Mouse (Mus musculus) hindbrain, postnatal 0 days (tissue): ENCODE results near the gene Slc25a48. TPM values are rescaled to one million over a fixed set of nuclear protein-coding genes. Genes with fewer than 3 reads are reported as not detected.

ENCODE experiments used
- ATAC-seq: fragments of 200-750 bp; cut with Nextera tagmentation; 2 replicates; pipeline ENCODE4 v1.8.0; 2017; ENCODE audit warnings: mild to moderate bottlenecking, moderate TSS enrichment, moderate library complexity
- DNase-seq: peaks from one replicate; pipeline ENCODE4 v3.0.0-alpha.2; 2015; ENCODE audit warnings: low spot score
- H3K27ac ChIP-seq: fragments of 300-500 bp; sonication (generic); 2 replicates; pipeline ENCODE4 v1.5.1; 2014; ENCODE audit warnings: mild to moderate bottlenecking
- H3K27me3 ChIP-seq: fragments of 300-500 bp; sonication (generic); 2 replicates; pipeline ENCODE4 v1.6.1; 2014; ENCODE audit warnings: low read length, mixed read lengths; ENCODE audit not compliant: insufficient read depth
- H3K36me3 ChIP-seq: fragments of 300-500 bp; sonication (generic); 2 replicates; pipeline ENCODE4 v1.6.1; 2014; ENCODE audit warnings: low read length, mixed read lengths; ENCODE audit not compliant: insufficient read depth
- H3K4me1 ChIP-seq: fragments of 300-500 bp; sonication (generic); 2 replicates; pipeline ENCODE4 v1.6.1; 2014; ENCODE audit warnings: antibody characterized with exemption, low read length, mixed read lengths; ENCODE audit not compliant: insufficient read depth
- H3K4me2 ChIP-seq: fragments of 300-500 bp; sonication (generic); 2 replicates; pipeline ENCODE4 v1.6.1; 2014; ENCODE audit warnings: low read depth, mild to moderate bottlenecking, low read length, moderate library complexity, mixed read lengths
- H3K4me3 ChIP-seq: fragments of 300-500 bp; sonication (generic); 2 replicates; pipeline ENCODE4 v1.5.1; 2014; ENCODE audit warnings: low read length
- H3K9ac ChIP-seq: fragments of 300-500 bp; sonication (generic); replicated peaks from 2 replicates; pipeline ENCODE4 v1.6.1; 2014; ENCODE audit warnings: mild to moderate bottlenecking, low read length, moderate library complexity, mixed read lengths
- H3K9me3 ChIP-seq: fragments of 300-500 bp; sonication (generic); 2 replicates; pipeline ENCODE4 v1.6.1; 2016; ENCODE audit warnings: low read length, mixed read lengths
- CTCF ChIP-seq: IDR thresholded peaks from 2 replicates; pipeline ENCODE4 v1.5.1; 2016; ENCODE audit warnings: antibody characterized with exemption, control low read depth, low read depth
- WGBS: fragments of 180-500 bp; shearing (Covaris S2); extraction: QIAGEN DNeasy Blood & Tissue Kit; methylation state at CpG from one replicate; pipeline ENCODE4 v1.1.7; 2014; 5-methylcytosine and 5-hydroxymethylcytosine counted together
- polyA plus RNA-seq: library from polyadenylated mRNA; unstranded; fragments of >200 nt; fragmentation: Nextera tagmentation; extraction: Ambion mirVana; gene quantifications from 2 replicates; pipeline ENCODE4 v1.2.1, GENCODE M21; 2015
- total RNA-seq: library from RNA; depleted of rRNA; stranded (reverse); fragments of >200 nt; gene quantifications from 2 replicates; pipeline ENCODE4 v1.2.3, GENCODE M21; 2014

The Slc25a48 gene
- total and polyA plus RNA-seq, 2 experiments from 2014 or later: not detected

DNA sequence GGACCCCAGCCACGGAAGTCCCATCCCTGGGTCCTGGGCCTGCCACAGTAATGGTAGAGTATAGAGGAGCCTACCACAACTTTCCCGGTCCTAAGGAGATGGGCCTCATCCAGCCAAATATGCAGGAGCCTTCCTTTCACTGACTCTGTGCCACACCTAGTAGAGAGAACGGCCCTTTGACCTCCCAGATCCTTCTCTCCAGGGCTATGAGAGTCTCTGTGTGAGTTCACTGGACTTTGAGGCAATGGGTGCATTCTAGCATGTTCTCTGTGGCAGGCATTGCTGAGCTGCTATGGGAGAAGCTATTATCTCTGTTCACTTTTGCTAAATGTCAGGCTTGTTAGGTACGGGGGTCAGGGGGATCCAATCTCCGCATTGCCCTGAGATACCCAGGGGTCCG, 25.6 kb downstream of the Slc25a48 start:
- no peak overlapping the region for H3K4me2 ChIP-seq
- H3K4me3 ChIP-seq: no peak overlapping the region
- H3K27me3 ChIP-seq: no peaks in the 10 kb centered on the region; the same call in 1 of the 2 replicates
- no peaks in the 10 kb centered on the region for H3K36me3 ChIP-seq
- DNase-seq (no peak), ATAC-seq (peak; percentile 24; the same call in 1 of the 2 replicates)
- TF ChIP-seq CTCF: no peak
- 74% methylated on average over 6 of the region's 6 CpGs for WGBS
- H3K27ac ChIP-seq: no peak overlapping the region
- H3K4me1 ChIP-seq: no peaks in the 10 kb centered on the region
- H3K9me3 ChIP-seq: 0 out of 2 replicates have a peak, but pooled peaks cover 2% of the 10 kb centered on the region
- no peak overlapping the region for H3K9ac ChIP-seq

DNA sequence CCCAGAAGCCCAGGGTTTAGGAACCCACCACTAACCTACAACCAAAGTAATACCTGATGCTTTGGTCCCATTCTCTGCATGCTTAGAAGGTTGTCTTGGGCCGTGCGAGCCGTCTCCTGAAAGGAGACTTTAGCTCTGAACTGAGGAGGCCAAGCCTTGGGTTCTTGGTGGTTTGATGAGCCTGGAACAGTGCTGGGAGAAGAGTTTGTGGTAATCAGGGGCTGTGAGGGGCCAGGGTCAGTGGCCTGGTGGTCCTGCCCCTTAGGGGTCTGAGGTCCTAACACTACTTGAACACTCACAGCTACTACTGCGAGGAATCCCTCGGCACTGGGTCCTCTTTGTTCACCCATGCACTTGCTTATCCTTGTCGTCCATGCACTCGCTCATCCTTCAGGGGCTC, 29.6 kb downstream of the Slc25a48 start:
- no peaks in the 10 kb centered on the region; the same call in 1 of the 2 replicates for H3K27me3 ChIP-seq
- no peak for TF ChIP-seq CTCF
- 0 out of 2 replicates have a peak, but pooled peaks cover 2% of the 10 kb centered on the region for H3K9me3 ChIP-seq
- H3K4me1 ChIP-seq: no peaks in the 10 kb centered on the region
- no peak overlapping the region for H3K4me3 ChIP-seq
- DNase-seq (no peak), ATAC-seq (no peak)
- no peak overlapping the region for H3K4me2 ChIP-seq
- WGBS: 93% methylated on average over 7 of the region's 7 CpGs
- H3K27ac ChIP-seq: no peak overlapping the region
- H3K36me3 ChIP-seq: no peaks in the 10 kb centered on the region
- H3K9ac ChIP-seq: no peak overlapping the region

DNA sequence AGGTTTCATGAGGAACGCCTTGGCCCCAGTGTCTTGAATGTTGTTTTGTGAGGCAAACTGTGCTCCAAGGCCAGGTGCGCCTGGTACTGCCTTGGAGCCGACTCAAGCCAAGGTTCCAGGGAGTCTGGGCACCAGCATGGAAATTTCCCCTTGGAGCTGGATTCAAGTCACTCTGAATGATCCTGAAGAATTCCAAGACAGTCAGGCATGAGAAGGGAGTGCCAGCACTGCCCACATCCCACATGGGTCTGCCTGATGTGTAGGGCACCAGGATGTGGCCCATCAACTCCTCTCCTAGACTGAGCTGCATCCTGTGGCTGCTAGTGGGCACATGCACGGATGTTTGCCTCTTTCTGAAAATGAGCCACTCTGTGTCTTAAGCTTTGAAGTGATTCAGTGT, 30.4 kb downstream of the Slc25a48 start:
- Histone ChIP-seq H3K4me1 (no peaks in the 10 kb centered on the region), H3K9me3 (0 out of 2 replicates have a peak, but pooled peaks cover 2% of the 10 kb centered on the region), H3K9ac (no peak overlapping the region), H3K36me3 (no peaks in the 10 kb centered on the region), H3K4me3 (no peak overlapping the region), H3K4me2 (no peak overlapping the region), H3K27me3 (no peaks in the 10 kb centered on the region; the same call in 1 of the 2 replicates), H3K27ac (no peak overlapping the region)
- ATAC-seq: no peak
- no peak for TF ChIP-seq CTCF
- DNase-seq: no peak
- 89% methylated on average over 4 of the region's 4 CpGs for WGBS

DNA sequence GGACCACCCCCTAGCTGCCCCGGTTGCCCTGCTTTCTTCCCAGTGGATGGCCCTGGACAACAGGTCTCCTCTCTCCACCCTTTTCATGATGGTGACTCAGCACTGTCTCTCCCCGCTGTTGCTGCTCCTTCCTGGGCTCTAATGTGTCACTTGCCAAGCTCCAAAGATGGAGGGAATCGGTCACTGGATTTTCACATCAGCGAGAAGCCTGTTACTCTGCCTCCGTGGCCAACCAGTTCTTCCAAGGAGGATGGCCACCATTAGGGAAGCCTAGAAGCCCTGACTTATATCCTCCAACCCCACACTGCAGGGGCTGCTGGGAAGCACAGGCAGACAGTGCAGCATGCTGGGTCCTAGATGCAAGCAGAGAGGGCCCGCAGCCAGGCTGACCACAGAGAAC, 33.1 kb downstream of the Slc25a48 start:
- TF ChIP-seq CTCF: no peak
- H3K4me2 ChIP-seq: no peak overlapping the region
- 83% methylated on average over 6 of the region's 6 CpGs for WGBS

DNA sequence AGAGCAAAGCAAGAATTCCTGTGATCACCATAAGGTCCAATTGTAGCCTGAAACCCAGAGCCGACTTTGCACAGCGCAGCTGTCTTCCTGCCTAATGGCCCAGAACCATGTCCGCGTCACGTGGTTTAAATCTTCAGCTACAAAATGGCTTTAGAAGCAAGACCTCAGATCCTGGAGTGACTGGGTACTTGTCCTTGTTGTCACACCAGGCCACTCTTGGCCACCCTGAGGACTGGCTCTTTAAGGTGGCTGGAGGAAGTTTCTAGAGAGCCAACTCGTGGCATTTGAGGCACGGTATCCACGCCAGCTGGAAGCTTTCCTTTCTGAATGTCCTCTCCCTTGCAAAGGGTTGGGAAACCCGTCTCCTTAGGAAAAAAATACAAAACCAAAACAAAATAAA, 33.8 kb downstream of the Slc25a48 start:
- H3K27me3 ChIP-seq: no peaks in the 10 kb centered on the region; the same call in 1 of the 2 replicates
- ATAC-seq: no peak
- no peak overlapping the region for H3K4me2 ChIP-seq
- DNase-seq: peak; percentile 48
- no peaks in the 10 kb centered on the region for H3K36me3 ChIP-seq
- WGBS: 50% methylated on average over 9 of the region's 9 CpGs
- H3K9ac ChIP-seq: no peak overlapping the region
- no peak overlapping the region for H3K4me3 ChIP-seq
- H3K4me1 ChIP-seq: no peaks in the 10 kb centered on the region
- no peak overlapping the region for H3K27ac ChIP-seq
- no peak for TF ChIP-seq CTCF
- H3K9me3 ChIP-seq: no peaks in the 10 kb centered on the region

More for the DNA sequence above, 33.1 kb downstream of the Slc25a48 start:
- no peaks in the 10 kb centered on the region for H3K36me3 ChIP-seq
- 0 out of 2 replicates have a peak, but pooled peaks cover 2% of the 10 kb centered on the region for H3K9me3 ChIP-seq
- no peak overlapping the region for H3K9ac ChIP-seq
- no peak overlapping the region for H3K27ac ChIP-seq
- no peak overlapping the region for H3K4me3 ChIP-seq
- ATAC-seq (no peak), DNase-seq (no peak)
- H3K4me1 ChIP-seq: no peaks in the 10 kb centered on the region
- no peaks in the 10 kb centered on the region; the same call in 1 of the 2 replicates for H3K27me3 ChIP-seq

DNA sequence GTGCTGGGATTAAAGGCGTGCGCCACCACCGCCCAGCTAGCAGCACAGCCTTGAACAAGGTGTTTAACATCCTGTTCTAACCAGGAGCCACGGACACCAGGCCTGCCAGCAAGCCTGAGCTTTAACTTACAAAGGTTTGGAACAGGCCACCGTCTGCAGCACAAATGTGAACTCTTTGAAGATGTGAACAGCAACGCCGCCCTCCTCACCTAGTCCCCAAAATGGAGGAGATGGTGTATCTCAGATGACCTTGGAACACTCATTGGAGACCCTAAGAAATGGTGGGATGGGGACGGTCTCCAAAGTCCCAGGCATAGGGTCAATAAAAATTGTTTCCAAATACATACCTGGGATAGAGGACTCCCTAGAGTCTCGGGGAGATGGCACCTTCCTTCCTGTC, 34.5 kb downstream of the Slc25a48 start:
- Histone ChIP-seq H3K9me3 (no peaks in the 10 kb centered on the region), H3K27ac (no peak overlapping the region), H3K27me3 (no peaks in the 10 kb centered on the region; the same call in 1 of the 2 replicates), H3K4me2 (no peak overlapping the region), H3K36me3 (no peaks in the 10 kb centered on the region), H3K9ac (no peak overlapping the region), H3K4me1 (no peaks in the 10 kb centered on the region), H3K4me3 (no peak overlapping the region)
- ATAC-seq (no peak), DNase-seq (no peak)
- no peak for TF ChIP-seq CTCF
- 93% methylated on average over 9 of the region's 9 CpGs for WGBS

DNA sequence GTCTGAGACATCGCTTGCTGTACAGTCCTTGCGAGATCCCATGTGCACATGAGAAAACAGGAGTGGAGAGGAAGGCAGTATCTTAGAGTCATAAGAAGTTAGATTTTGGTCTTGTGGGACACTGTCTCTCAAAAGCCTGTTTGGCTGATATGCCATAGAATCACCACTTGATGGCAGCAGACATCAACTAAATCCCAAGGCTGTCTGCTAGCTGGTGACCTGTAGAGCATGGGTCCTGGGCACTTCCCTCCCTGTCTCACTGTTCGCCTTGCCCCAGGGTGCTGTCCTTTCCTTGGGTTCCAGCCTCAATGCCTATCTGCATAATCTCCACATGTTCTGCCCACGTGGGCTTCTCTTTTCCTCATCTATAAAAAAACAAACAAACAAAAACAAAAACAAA, 37.2 kb downstream of the Slc25a48 start:
- WGBS: 24% methylated on average over 4 of the region's 4 CpGs
- Histone ChIP-seq H3K9me3 (no peaks in the 10 kb centered on the region), H3K4me1 (no peaks in the 10 kb centered on the region), H3K36me3 (no peaks in the 10 kb centered on the region), H3K27me3 (no peaks in the 10 kb centered on the region), H3K4me2 (no peak overlapping the region), H3K27ac (no peak overlapping the region), H3K9ac (no peak overlapping the region), H3K4me3 (no peak overlapping the region)
- peak; percentile 52; the same call in 1 of the 2 replicates for ATAC-seq
- DNase-seq: peak; percentile 84
- TF ChIP-seq CTCF: peak; percentile 95
